Mouse (Mus musculus) limb, embryonic 14.5 days (tissue): ENCODE results near the gene Dgke. TPM values are rescaled to one million over a fixed set of nuclear protein-coding genes. Genes with fewer than 3 reads are reported as not detected.

Experiments
- ATAC-seq: fragments of 200-750 bp; cut with Nextera tagmentation; 2 replicates; pipeline ENCODE4 v1.8.0; 2017; ENCODE audit warnings: low read depth, moderate number of reproducible peaks, moderate TSS enrichment; ENCODE audit not compliant: low FRiP score
- DNase-seq: peaks from one replicate; pipeline ENCODE4 v3.0.0-alpha.2; 2015; ENCODE audit warnings: low spot score
- H3K27ac ChIP-seq: fragments of 300-500 bp; sonication (generic); replicated peaks from 2 replicates; pipeline ENCODE4 v1.5.1; 2014; ENCODE audit warnings: low read depth, mild to moderate bottlenecking, low read length, moderate library complexity, mixed read lengths
- H3K27me3 ChIP-seq: fragments of 300-500 bp; sonication (generic); 2 replicates; pipeline ENCODE4 v1.6.1; 2014; ENCODE audit warnings: low read length, mixed read lengths; ENCODE audit not compliant: control insufficient read depth, insufficient read depth
- H3K36me3 ChIP-seq: fragments of 300-500 bp; sonication (generic); 2 replicates; pipeline ENCODE4 v1.6.1; 2014; ENCODE audit warnings: mild to moderate bottlenecking, low read length, moderate library complexity, mixed read lengths; ENCODE audit not compliant: control insufficient read depth, insufficient read depth
- H3K4me1 ChIP-seq: fragments of 300-500 bp; sonication (generic); 2 replicates; pipeline ENCODE4 v1.6.1; 2014; ENCODE audit warnings: antibody characterized with exemption, low read length, mixed read lengths; ENCODE audit not compliant: control insufficient read depth, insufficient read depth
- H3K4me2 ChIP-seq: fragments of 300-500 bp; sonication (generic); replicated peaks from 2 replicates; pipeline ENCODE4 v1.6.1; 2014; ENCODE audit warnings: low read depth, mild to moderate bottlenecking, low read length, moderate library complexity; ENCODE audit not compliant: severe bottlenecking
- H3K4me3 ChIP-seq: fragments of 300-500 bp; sonication (generic); replicated peaks from 2 replicates; pipeline ENCODE4 v1.5.1; 2014; ENCODE audit warnings: low read length
- H3K9ac ChIP-seq: fragments of 300-500 bp; sonication (generic); 2 replicates; pipeline ENCODE4 v1.6.1; 2014; ENCODE audit warnings: mild to moderate bottlenecking, low read depth, low read length, moderate library complexity; ENCODE audit not compliant: severe bottlenecking
- H3K9me3 ChIP-seq: fragments of 300-500 bp; sonication (generic); 2 replicates; pipeline ENCODE4 v1.6.1; 2016; ENCODE audit warnings: low read length; ENCODE audit not compliant: control insufficient read depth
- POLR2A ChIP-seq: fragments of 200-500 bp; IDR thresholded peaks from 2 replicates; pipeline ENCODE4 v1.8.0; 2012; ENCODE audit warnings: inconsistent platforms, mild to moderate bottlenecking, moderate library complexity, borderline replicate concordance; ENCODE audit not compliant: insufficient read depth, insufficient read length; ENCODE audit errors: extremely low read depth
- WGBS: fragments of 180-500 bp; shearing (Covaris S2); extraction: QIAGEN DNeasy Blood & Tissue Kit; methylation state at CpG from one replicate; pipeline ENCODE4 v1.1.7; 2014; 5-methylcytosine and 5-hydroxymethylcytosine counted together
- polyA plus RNA-seq, 2 experiments: library from polyadenylated mRNA; depleted of rRNA in 1 of 2; stranded (reverse) in 1 of 2; unstranded in 1 of 2; fragments of >200 nt; fragmentation: Nextera tagmentation in 1 of 2; extraction: Ambion mirVana in 1 of 2; gene quantifications; 2 replicates each; pipeline versions ENCODE4 v1.2.1 to v1.2.3; 2012 to 2014

Dgke gene
- polyA plus RNA-seq, 2 experiments: 3.3 to 6.2 TPM

DNA sequence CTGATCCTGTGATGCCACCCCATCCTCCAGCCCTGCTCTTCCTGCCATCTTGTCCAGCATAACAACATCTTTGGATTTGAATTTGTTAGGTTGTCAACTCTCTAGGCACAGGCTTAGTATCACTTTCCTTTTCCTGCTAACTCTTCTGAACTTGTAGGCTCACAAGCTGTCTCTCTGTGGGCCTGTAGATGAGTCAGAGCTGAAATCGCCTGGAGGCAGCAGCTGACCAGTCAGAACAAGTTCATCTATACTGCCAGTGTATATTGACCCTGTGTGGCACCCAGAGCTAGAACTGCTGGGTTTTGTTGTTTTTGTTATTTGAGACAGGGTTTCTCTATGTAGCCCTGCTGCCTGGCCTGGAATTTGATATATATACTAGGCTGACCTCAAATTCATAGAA, 35.5 kb downstream of the Dgke start:
- no peaks in the 10 kb centered on the region for H3K9me3 ChIP-seq
- H3K4me1 ChIP-seq: no peaks in the 10 kb centered on the region
- H3K9ac ChIP-seq: no peak overlapping the region
- DNase-seq: no peak
- no peaks in the 10 kb centered on the region for H3K27me3 ChIP-seq
- 54% methylated on average over 1 of the region's 1 CpGs for WGBS
- H3K36me3 ChIP-seq: no peaks in the 10 kb centered on the region
- TF ChIP-seq POLR2A: no peak
- H3K27ac ChIP-seq: no peak overlapping the region
- no peak overlapping the region for H3K4me3 ChIP-seq
- ATAC-seq: no peak
- H3K4me2 ChIP-seq: no peak overlapping the region

- Histone ChIP-seq H3K4me2 (no peak overlapping the region), H3K4me1 (no peaks in the 10 kb centered on the region), H3K27me3 (no peaks in the 10 kb centered on the region), H3K9ac (no peak overlapping the region), H3K36me3 (no peaks in the 10 kb centered on the region), H3K9me3 (no peaks in the 10 kb centered on the region), H3K4me3 (no peak overlapping the region), H3K27ac (no peak overlapping the region)
- ATAC-seq: no peak
- whole genome bisulfite sequencing: 82% methylated on average over 6 of the region's 6 CpGs
- no peak for DNase-seq
- no peak for TF ChIP-seq POLR2A
These were observed 36.1 kb downstream of the Dgke start for GRCm38 (mm10) chr11:89030552-89030951.

- Histone ChIP-seq H3K27me3 (no peaks in the 10 kb centered on the region), H3K4me3 (no peak overlapping the region), H3K4me1 (peaks cover 3% of the 10 kb centered on the region; the same call in 1 of the 2 replicates), H3K36me3 (no peaks in the 10 kb centered on the region), H3K9me3 (no peaks in the 10 kb centered on the region), H3K4me2 (no peak overlapping the region), H3K27ac (no peak overlapping the region), H3K9ac (no peak overlapping the region)
- no peak for ATAC-seq
- no peak for DNase-seq
- TF ChIP-seq POLR2A: no peak
- WGBS: 51% methylated on average over 10 of the region's 10 CpGs
These were observed 37.7 kb downstream of the Dgke start for GRCm38 (mm10) chr11:89028871-89029405.

DNA sequence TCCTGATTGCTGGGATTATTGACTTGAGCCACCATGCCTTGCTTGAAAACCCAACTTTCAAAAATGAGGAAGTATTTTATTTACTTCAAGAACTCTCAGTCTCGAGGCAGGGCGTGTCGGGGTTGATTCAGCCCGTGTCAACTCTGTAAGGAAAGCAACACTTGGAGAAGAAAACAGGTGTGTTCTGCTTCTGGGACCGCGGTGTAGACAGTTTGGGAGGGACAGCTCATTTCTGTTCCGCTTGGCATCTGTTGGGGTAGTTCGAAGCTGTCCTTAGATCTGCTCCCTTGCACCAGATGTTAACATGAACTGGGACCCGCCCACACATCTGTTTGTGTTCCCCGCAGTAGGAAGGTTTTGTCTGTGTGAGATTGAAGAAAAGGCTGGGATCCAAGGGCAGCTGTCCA, 38.7 kb downstream of the Dgke start:
- H3K27me3 ChIP-seq: no peaks in the 10 kb centered on the region
- H3K9ac ChIP-seq: no peak overlapping the region
- no peak overlapping the region for H3K4me2 ChIP-seq
- DNase-seq (peak; percentile 11), ATAC-seq (no peak)
- no peak for TF ChIP-seq POLR2A
- H3K36me3 ChIP-seq: no peaks in the 10 kb centered on the region
- 77% methylated on average over 10 of the region's 10 CpGs for WGBS
- H3K4me1 ChIP-seq: peaks cover 3% of the 10 kb centered on the region; the same call in 1 of the 2 replicates
- H3K4me3 ChIP-seq: no peak overlapping the region
- H3K9me3 ChIP-seq: no peaks in the 10 kb centered on the region
- H3K27ac ChIP-seq: no peak overlapping the region

- Histone ChIP-seq H3K36me3 (no peaks in the 10 kb centered on the region), H3K4me1 (peaks cover 3% of the 10 kb centered on the region; the same call in 1 of the 2 replicates)
These were observed 40.5 kb downstream of the Dgke start for GRCm38 (mm10) chr11:89026117-89026516.

More at GRCm38 (mm10) chr11:89026117-89026516, 40.5 kb downstream of the Dgke start:
- no peaks in the 10 kb centered on the region for H3K27me3 ChIP-seq
- H3K4me3 ChIP-seq: no peak overlapping the region
- no peak for TF ChIP-seq POLR2A
- DNase-seq: no peak
- WGBS: 84% methylated on average over 3 of the region's 3 CpGs
- H3K9ac ChIP-seq: no peak overlapping the region
- no peak overlapping the region for H3K4me2 ChIP-seq
- no peaks in the 10 kb centered on the region for H3K9me3 ChIP-seq
- H3K27ac ChIP-seq: no peak overlapping the region
- no peak for ATAC-seq
